Mouse (Mus musculus): Measurements from ENCODE around the gene Tex2. TPM values are rescaled to one million over a fixed set of nuclear protein-coding genes. Genes with fewer than 3 reads are reported as not detected.

Tex2 gene
- total and polyA plus RNA-seq, 3 experiments: 4.0 to 5.0 (median 4.5) TPM

DNA sequence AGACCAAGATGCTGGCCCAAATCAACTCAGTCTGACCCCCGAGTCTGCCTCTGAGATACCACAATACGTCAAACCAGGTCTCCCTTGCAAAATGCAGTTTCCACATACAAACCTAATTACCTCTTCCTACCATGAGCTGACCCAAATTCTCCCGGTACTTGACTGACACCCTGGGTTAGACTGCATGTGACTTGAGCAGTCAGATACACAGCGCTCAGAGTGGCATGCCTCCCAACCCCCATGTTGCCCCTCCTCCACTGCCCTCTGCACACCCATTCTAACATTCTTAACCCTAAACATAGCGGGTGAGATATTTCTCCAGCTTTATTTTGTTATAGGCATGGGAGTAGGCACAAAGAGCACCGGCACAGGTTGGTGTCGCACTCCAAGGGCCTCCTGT lies 55.8 kb downstream of the Tex2 start:
- no peak for DNase-seq (ENCODE audit: extremely low read depth)
- Histone ChIP-seq H3K79me2 (replicated peaks; ENCODE audit: control insufficient read depth, extremely low read depth, insufficient read depth, poor library complexity, severe bottlenecking) (no peaks in the 10 kb centered on the region), H3K9ac (ENCODE audit: insufficient read depth, low read depth) (no peak overlapping the region), H3K4me3 (replicated peaks in 1 of 3; ENCODE audit: low read depth in 2 of 3, low read length in 2 of 3, poor library complexity in 1 of 3) (no peak overlapping the region), H3K4me1 (ENCODE audit: control insufficient read depth in 1 of 2, insufficient read depth in 2 of 2) (peaks cover 3 to 28% of the 10 kb centered on the region in 2 experiments; a peak in 3 of 4 replicates), H3K27ac (ENCODE audit: insufficient read depth, low read depth) (no peak overlapping the region), H3K27me3 (replicated peaks) (no peaks in the 10 kb centered on the region), H3K4me2 (ENCODE audit: insufficient read depth, low read depth, poor library complexity, severe bottlenecking) (no peak overlapping the region), H3K36me3 (replicated peaks in 1 of 2; ENCODE audit: control insufficient read depth in 1 of 2, insufficient read depth in 1 of 2, low read length in 1 of 2) (peaks cover 0 to 10% of the 10 kb centered on the region in 2 experiments), H3K9me3 (replicated peaks; ENCODE audit: low read length) (no peaks in the 10 kb centered on the region)
- dilution Hi-C loops (cut with MboI; ENCODE audit: extremely low pct_ligation_motif_present, extremely low pct_unique_long_range_greater_than_20kb, low sequenced_read_pairs) (no loop called here), in situ Hi-C loops (cut with MboI; ENCODE audit: low pct_ligation_motif_present, low pct_unique_long_range_greater_than_20kb, low sequenced_read_pairs) (no loop called here)
- no peak for TF ChIP-seq RAD21 (IDR thresholded peaks at IDR 0.05; ENCODE audit: low read depth, low read length)
- no peak for TF ChIP-seq SIN3A (IDR thresholded peaks at IDR 0.05; ENCODE audit: low read length)
- no peak for TF ChIP-seq GABPA (IDR thresholded peaks at IDR 0.05; ENCODE audit: insufficient replicate concordance, low read depth, low read length)
- TF ChIP-seq NRF1 (IDR thresholded peaks at IDR 0.05; ENCODE audit: low read depth, low read length): no peak
- no peak for TF ChIP-seq MEF2A (IDR thresholded peaks at IDR 0.05; ENCODE audit: borderline replicate concordance, low read depth, low read length)
- TF ChIP-seq MXI1 (IDR thresholded peaks at IDR 0.05; ENCODE audit: low read depth, low read length): no peak
- TF ChIP-seq PAX5 (IDR thresholded peaks at IDR 0.05; ENCODE audit: low read length): no peak
- TF ChIP-seq HCFC1 (IDR thresholded peaks at IDR 0.05; ENCODE audit: low read depth, low read length): no peak
- no peak for TF ChIP-seq EP300 (IDR thresholded peaks at IDR 0.05; ENCODE audit: low read length)
- TF ChIP-seq MAFK (IDR thresholded peaks at IDR 0.05; ENCODE audit: insufficient replicate concordance, low read length): no peak
- TF ChIP-seq TBP (conservative IDR thresholded peaks at IDR 0.05; ENCODE audit: low read depth, low read length): no peak
- no peak for TF ChIP-seq MAZ (IDR thresholded peaks at IDR 0.05; ENCODE audit: low read depth, low read length)
- no peak for TF ChIP-seq ZKSCAN1 (IDR thresholded peaks at IDR 0.05; ENCODE audit: borderline replicate concordance, low read depth, low read length)
- TF ChIP-seq POLR2AphosphoS2 (IDR thresholded peaks at IDR 0.05; ENCODE audit: low read depth, low read length): no peak
- no peak for TF ChIP-seq JUND (conservative IDR thresholded peaks at IDR 0.05; ENCODE audit: low read depth, low read length)
- no peak for TF ChIP-seq IRF4 (IDR thresholded peaks at IDR 0.05; ENCODE audit: low read depth, low read length)
- TF ChIP-seq TCF12 (IDR thresholded peaks at IDR 0.05; ENCODE audit: low read depth, low read length): no peak
- no peak for TF ChIP-seq ETS1 (conservative IDR thresholded peaks at IDR 0.05; ENCODE audit: low read depth, low read length)
- TF ChIP-seq SMC3 (IDR thresholded peaks at IDR 0.05; ENCODE audit: low read depth, low read length): no peak
- no peak for TF ChIP-seq ZC3H11A (IDR thresholded peaks at IDR 0.05; ENCODE audit: low read depth, low read length)

GRCm38 (mm10) chr11:106556689-106557088 lies 56.5 kb downstream of the Tex2 start:
- Histone ChIP-seq H3K9ac (ENCODE audit: insufficient read depth, low read depth) (no peak overlapping the region), H3K4me1 (ENCODE audit: control insufficient read depth in 1 of 2, insufficient read depth in 2 of 2) (peaks cover 3 to 23% of the 10 kb centered on the region in 2 experiments; a peak in 3 of 4 replicates), H3K9me3 (replicated peaks; ENCODE audit: low read length) (no peaks in the 10 kb centered on the region), H3K36me3 (replicated peaks in 1 of 2; ENCODE audit: control insufficient read depth in 1 of 2, insufficient read depth in 1 of 2, low read length in 1 of 2) (peaks cover 0 to 10% of the 10 kb centered on the region in 2 experiments), H3K27ac (ENCODE audit: insufficient read depth, low read depth) (no peak overlapping the region), H3K4me2 (ENCODE audit: insufficient read depth, low read depth, poor library complexity, severe bottlenecking) (no peak overlapping the region), H3K27me3 (replicated peaks) (no peaks in the 10 kb centered on the region), H3K79me2 (replicated peaks; ENCODE audit: control insufficient read depth, extremely low read depth, insufficient read depth, poor library complexity, severe bottlenecking) (no peaks in the 10 kb centered on the region), H3K4me3 (replicated peaks in 1 of 3; ENCODE audit: low read depth in 2 of 3, low read length in 2 of 3, poor library complexity in 1 of 3) (no peak overlapping the region)
- dilution Hi-C loops (cut with MboI; ENCODE audit: extremely low pct_ligation_motif_present, extremely low pct_unique_long_range_greater_than_20kb, low sequenced_read_pairs) (no loop called here), in situ Hi-C loops (cut with MboI; ENCODE audit: low pct_ligation_motif_present, low pct_unique_long_range_greater_than_20kb, low sequenced_read_pairs) (no loop called here)
- no peak for DNase-seq (ENCODE audit: extremely low read depth)
- TF ChIP-seq RCOR1 (conservative IDR thresholded peaks at IDR 0.05; ENCODE audit: low read depth, low read length) (no peak), RAD21 (IDR thresholded peaks at IDR 0.05; ENCODE audit: low read depth, low read length) (no peak), NELFE (IDR thresholded peaks at IDR 0.05; ENCODE audit: low read depth, low read length) (no peak), UBTF (IDR thresholded peaks at IDR 0.05; ENCODE audit: low read depth, low read length) (no peak), CTCF (conservative IDR thresholded peaks at IDR 0.05 in 1 of 2, IDR thresholded peaks at IDR 0.05 in 1 of 2; ENCODE audit: low read depth in 2 of 2, low read length in 2 of 2) (no peak), MEF2A (IDR thresholded peaks at IDR 0.05; ENCODE audit: borderline replicate concordance, low read depth, low read length) (no peak), ETS1 (conservative IDR thresholded peaks at IDR 0.05; ENCODE audit: low read depth, low read length) (no peak), MAZ (IDR thresholded peaks at IDR 0.05; ENCODE audit: low read depth, low read length) (no peak), USF2 (conservative IDR thresholded peaks at IDR 0.05; ENCODE audit: low read depth, low read length) (no peak), MXI1 (IDR thresholded peaks at IDR 0.05; ENCODE audit: low read depth, low read length) (no peak), IRF4 (IDR thresholded peaks at IDR 0.05; ENCODE audit: low read depth, low read length) (no peak), E2F4 (IDR thresholded peaks at IDR 0.05; ENCODE audit: insufficient replicate concordance, low read depth, low read length) (no peak)

All from CH12.LX (cell line).